Mouse (Mus musculus) liver, adult 2 months (tissue): Measurements from ENCODE around the gene Nek3.

Experiments
- CTCF ChIP-seq: fragments of 200-500 bp; IDR thresholded peaks from 2 replicates; pipeline ENCODE4 v1.5.1; 2011; ENCODE audit warnings: low read depth, low read length, control low read depth
- POLR2A ChIP-seq: fragments of 200-500 bp; IDR thresholded peaks from 2 replicates; pipeline ENCODE4 v1.6.1; 2011; ENCODE audit warnings: low read length, control low read depth; ENCODE audit not compliant: insufficient read depth; ENCODE audit errors: extremely low read depth

GRCm38 (mm10) chr8:22147706-22148366 lies 18.4 kb downstream of the Nek3 start:
- no peak for TF ChIP-seq POLR2A
- no peak for TF ChIP-seq CTCF
